Mouse (Mus musculus) frontal cortex, postnatal 36 days (tissue): ENCODE data around the gene Olfr905.

Source experiments
- DNase-seq, 2 experiments: peaks; one replicate each; pipeline ENCODE4 v3.0.0; 2022; ENCODE audit warnings: low spot score in 2 of 2

Olfr905 gene

GRCm38 (mm10) chr9:38470807-38471206 is at the start of gene Olfr905:
TSS of gene Olfr905 (plus strand) at chr9:38471107.
- DNase-seq = no peak

GRCm38 (mm10) chr9:38423801-38424200 is 47.1 kb upstream of the Olfr905 start:
- no peak for DNase-seq

- no peak for DNase-seq
These were observed 43.9 kb upstream of the Olfr905 start for GRCm38 (mm10) chr9:38427026-38427425.

DNA sequence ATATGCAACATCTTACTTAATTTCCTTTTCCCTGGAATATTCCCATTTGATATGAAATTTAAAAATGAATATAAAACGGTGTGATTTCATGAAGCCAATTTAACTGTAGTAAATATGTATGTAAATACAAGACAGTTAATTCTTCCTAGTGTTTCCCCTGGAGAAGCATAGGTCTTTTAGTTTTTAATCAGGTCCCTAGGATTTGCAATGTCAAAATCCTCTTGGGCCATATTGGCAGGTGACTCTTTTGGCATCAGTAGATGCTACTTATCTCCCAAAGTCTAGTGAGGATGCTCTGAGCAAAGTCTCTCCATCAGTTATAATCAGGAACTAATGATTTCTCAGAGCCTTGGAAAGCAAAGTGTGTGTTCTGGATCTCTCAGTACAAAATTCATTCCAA is 41.8 kb upstream of the Olfr905 start, which contains the start of gene Olfr901:
Olfr901 (plus strand) TSS at position 301 of the 400 bp plus-strand sequence.
- no peak for DNase-seq

DNA sequence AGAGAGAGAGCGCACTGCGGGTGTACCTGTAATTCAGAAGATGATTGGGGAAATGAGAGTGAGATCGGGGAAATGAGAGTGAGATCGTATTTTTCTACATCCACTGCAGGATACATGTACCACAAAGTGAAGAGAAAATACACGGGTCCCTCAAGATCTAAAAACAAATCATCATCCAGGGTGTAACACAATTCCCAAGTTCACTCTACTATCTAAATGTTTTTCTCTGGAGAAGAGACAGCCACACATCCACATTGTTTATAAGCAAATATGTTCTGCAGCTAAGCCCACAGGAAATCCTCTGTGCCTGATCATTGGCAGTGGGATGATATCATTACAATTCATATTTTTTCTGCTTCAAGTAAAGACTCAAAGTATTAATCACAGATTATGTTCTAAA is 23.6 kb upstream of the Olfr905 start, which contains the start of gene Olfr902:
Olfr902 (plus strand) TSS at position 301 of the 400 bp plus-strand sequence.
- no peak for DNase-seq

- DNase-seq = no peak
These were observed 8.1 kb upstream of the Olfr905 start, which contains the start of gene Olfr904 for GRCm38 (mm10) chr9:38462844-38463243. TSS of gene Olfr904 (plus strand) at chr9:38463144.

DNA sequence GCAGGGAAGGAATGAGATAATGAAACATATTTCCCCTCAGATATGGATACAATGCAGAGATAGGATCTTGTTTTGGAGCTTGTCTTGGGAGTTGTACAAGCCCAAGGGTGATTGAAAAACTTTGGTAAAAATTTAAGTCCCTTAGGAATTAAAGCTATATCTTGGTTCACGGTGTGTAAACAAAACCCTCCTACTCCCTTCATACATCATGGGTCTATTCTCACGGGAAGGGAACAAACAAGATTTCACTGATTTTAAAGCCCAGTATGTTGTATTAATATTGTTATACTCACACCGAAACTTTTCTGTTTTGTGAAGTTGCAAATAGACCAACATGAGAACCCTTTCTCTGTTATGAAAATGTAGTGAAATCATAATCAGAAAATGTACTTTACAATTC is 15.9 kb downstream of the Olfr905 start, which contains the start of gene Olfr906:
Olfr906 (plus strand) TSS at position 301 of the 400 bp plus-strand sequence.
- no peak for DNase-seq

DNA sequence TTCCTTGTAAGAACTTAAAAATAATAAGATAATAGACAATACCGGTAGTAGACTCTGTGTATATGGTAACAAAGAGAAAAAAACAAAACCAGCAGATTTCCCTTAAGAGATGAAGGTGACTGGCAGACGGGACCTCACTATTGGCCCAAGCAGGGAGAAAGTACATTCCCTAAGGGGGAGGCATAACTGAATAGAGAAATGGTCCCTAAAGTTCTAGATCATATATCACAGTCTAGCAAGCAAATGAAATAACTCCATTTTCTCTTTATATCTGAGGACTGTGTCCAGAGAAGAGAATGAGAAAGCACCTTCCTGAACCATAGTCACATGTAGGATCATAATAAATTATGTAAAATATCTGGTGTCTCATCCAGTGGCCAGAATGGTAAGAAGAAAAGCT is 24.6 kb downstream of the Olfr905 start, which contains the start of gene Olfr907:
Olfr907 (plus strand) TSS at position 301 of the 400 bp plus-strand sequence.
- DNase-seq = no peak

DNA sequence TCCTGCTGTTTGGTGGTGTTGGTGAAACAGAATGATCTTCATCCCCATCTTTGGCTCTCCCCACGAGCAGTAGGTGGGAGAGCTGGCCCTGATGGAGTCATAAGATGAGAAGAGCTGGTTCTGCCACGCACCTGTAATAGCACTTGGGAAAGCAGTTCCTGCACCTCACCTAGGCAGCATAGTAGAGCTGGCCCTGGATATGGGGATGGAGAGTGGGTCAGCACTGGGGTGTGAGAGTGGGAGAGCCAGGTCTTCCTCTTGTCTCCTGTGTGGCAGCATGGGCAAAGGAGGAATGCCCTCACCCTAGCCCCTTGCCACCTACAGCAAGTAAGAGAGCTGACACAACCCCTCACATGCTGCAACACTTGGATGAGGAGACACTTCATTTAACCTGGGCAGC is 41.4 kb downstream of the Olfr905 start:
- no peak for DNase-seq

DNA sequence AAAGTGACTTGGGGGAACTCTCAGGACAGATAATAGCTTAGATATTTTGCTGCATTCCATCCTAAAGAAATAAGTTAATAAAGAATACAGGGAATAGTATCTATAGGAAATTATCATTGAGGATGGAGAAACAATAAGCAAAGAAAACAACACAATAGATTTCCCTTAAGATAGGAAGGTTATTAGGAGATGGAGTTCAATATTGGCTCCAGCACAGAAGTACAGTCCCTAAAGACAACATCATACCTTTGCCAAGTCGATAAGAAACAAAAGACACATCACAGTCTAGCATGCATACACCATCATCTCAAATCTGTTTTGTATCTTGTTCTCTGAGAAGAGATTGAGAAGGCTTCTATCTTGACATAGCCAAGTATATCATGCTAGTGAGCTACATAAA is 50.4 kb downstream of the Olfr905 start, which contains the start of gene Olfr911-ps1:
Olfr911-ps1 (plus strand) TSS at position 301 of the 400 bp plus-strand sequence.
- no peak for DNase-seq
